Mouse (Mus musculus) urinary bladder, postnatal 36 days (tissue): ENCODE data around the gene Rcan2.

Source experiments
- DNase-seq, 2 experiments: peaks; one replicate each; pipeline ENCODE4 v3.0.0; 2022; ENCODE audit warnings: low spot score in 2 of 2, mixed read lengths in 1 of 2

The Rcan2 gene

DNA sequence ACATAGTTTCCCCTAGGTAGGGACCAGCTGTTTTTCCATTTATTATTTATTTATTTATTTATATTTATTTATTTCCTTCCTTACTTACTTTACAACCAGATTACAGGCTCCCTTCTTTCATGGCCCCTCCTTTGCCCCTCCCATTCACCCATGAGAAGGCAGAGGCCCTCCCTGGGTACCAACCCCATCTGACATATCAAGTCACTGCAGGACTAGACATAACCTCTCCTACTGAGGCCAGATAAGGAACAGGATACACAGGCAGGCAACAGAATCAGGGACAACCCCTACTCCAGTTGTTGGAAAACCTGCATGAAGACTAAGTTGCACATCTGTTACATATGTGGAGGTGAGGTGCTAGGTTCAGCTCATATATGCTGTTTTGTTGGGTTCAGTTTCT, 105.6 kb downstream of the Rcan2 start:
- no peak for DNase-seq

GRCm38 (mm10) chr17:43916128-43916527, 115.0 kb downstream of the Rcan2 start:
- no peak for DNase-seq

GRCm38 (mm10) chr17:43917143-43917542, 116.0 kb downstream of the Rcan2 start:
- no peak for DNase-seq

DNA sequence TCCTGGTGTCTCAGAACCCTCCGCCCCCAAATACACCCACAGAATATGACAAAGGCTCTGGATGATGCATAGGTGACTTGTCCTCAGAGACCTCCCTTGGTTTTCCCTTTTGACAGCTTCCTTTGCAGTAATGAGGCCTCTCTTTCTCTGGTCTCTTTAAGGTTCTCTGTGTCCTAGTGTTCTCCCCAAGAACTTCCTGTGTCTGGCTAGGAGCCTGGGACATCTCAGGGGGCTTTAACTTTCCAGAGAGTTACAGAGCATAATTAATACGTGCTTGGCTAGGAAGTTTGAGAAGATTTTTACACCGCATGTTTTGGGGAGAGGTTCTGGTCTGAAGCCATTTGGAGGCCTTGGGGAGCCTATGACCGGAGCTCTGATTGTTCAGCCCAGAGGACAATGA, 128.7 kb downstream of the Rcan2 start:
- DNase-seq: no peak

DNA sequence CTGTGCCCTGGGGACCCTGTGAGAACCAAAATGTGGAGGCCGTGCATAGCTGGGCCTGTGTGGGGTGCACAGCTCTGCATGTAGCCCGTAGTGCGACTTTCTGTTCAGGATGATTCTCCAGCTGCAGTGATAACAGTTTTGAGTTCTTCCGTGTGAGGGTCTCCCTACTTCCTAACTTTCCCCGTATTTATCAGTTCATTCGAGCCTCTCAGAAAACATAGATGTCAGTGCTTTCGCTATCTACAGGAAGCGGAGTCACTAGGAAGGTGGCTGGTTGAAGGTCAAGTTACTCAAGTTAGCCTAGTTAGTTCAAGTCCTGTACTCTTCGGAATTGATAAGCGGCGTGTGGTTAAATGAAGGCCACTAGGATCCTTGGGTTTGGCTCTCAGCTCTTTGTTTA, 130.6 kb downstream of the Rcan2 start:
- no peak for DNase-seq

DNA sequence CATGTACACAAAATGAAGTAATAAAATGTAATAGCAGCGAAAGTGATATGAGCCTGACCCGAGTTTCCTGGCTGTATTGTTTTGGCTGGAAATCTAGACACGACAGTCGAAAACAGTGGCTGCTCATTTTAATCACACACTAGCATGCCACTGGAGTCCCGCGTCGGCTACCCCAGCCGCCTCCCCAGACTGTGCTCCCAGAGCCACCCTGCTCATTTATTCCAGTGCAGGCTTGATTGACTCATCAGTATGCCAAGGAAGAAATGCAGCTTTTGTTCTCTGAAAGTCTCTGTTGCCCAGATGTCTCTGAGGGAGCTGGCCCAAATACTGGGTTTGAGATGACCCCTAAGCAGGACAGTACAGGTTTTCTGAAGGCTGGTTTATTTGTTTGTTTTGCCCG, 132.9 kb downstream of the Rcan2 start:
- DNase-seq: no peak

DNA sequence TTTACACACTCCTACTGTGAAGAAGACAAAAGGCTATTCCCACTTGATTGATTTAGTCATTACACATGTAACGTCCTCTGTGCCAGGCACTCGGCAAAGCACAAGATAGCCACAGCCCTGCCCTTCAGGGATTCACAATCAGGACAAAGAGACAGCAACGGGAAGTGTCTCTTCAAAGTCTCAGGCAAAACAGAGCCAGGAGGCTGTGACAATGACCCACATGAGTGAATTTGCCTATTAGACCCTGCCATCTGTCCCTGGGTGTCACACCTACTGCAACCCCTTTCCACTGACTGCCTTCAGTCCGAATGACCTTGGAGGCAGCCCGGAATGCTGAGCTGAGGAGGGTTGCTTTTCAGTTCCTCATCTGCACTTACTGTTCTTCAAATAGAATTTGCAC, 151.1 kb downstream of the Rcan2 start:
- no peak for DNase-seq

DNA sequence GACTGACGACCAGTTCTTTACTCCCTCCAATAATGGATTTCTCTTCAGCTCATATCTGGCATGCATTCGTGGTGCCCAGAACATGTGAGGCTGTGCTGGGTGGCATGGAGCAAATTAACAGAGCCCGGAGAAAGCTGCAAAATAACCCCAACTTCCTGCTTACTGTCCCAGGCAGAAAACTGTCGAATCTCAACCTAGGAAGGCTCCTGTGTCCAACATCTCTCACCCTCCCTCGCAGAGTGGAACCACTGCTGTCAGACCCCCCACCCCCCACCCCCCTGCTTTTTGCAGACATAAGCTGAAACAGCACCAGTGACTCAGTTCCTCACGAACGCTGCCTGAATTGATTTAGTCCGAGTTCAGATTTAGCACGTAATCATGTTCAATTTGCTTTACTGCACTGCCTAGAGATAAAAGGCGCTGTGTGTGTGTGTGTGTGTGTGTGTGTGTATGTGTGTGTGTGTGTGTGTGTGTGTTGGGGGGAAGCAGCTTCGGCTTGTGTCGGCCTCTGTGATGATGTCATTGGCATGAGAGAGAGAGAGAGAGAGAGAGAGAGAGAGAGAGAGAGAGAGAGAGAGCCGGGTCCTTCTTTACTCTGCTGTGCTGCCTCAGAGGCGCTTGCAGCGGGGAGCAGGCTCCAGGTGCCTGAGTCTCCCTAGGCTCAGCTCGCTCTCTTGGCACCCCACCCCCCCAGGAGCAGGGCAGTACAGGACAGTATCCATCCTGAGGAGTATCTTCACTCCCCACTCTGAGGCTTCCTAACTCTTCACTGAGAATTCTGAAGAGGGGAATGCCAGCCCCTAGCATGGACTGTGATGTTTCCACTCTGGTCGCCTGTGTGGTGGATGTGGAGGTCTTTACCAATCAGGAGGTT, 151.7 kb downstream of the Rcan2 start:
- no peak for DNase-seq

DNA sequence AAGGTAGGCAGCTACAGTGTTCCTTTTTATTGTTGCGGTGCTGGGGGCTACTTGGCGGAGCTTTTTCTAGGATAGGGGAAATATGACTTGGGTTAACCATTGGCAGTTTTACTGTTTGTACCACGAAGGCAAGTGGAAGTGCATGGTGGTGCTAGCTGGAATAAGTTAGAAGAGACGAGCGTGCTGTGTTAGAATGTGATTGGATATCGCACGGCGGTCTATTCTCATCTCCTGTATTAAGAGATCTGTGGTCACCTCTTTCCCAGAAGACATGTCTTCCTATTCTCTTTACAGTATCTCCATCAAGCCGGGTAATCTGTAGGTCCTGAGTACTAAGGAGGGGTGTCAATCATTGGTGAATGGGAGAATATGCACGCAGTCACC, 152.4 kb downstream of the Rcan2 start:
- DNase-seq: no peak

- no peak for DNase-seq
Measured at GRCm38 (mm10) chr17:43959797-43960196, 158.6 kb downstream of the Rcan2 start.

GRCm38 (mm10) chr17:43969943-43970342, 168.8 kb downstream of the Rcan2 start:
- DNase-seq: no peak

GRCm38 (mm10) chr17:43977572-43977971, 176.4 kb downstream of the Rcan2 start:
- DNase-seq: no peak

DNA sequence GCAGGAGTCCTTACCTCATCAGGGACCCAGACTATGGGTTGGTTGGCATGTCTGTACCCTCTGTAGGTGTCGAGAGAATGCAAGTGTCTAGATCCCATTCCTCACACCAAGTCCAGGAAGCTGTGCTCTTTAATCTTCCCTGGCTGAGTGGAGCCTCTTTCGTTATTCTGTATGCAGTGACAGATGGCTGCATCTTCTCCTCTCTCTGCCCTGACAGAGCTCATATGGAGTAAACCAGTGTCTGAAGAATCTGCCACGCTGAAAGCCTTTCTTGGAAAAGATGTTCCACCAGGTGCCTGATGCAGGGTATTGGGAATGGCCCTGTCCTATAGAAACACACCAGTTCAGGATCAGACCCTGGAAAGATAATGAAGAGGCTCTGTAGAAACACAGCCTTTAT, 178.8 kb downstream of the Rcan2 start:
- no peak for DNase-seq

DNA sequence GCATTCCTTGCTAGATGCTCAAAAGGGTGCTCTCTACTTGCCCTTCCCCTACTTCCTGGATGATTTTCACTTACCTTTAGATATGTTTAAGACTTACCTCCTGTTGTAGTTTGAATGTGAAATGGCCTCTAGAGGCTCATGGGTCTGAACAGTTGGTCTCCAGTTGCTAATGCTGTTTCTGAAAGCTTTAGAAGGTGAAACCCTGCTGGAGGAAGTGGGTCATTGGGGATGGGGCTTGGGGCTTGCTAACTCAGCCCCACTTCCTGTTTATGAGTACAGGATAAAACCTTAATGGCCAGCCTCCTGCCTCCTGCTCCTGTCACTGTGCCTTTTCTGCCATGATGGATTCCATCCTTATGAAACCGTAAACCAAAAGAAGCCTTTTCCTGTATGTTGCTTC, 181.4 kb downstream of the Rcan2 start:
- DNase-seq: no peak

GRCm38 (mm10) chr17:43989334-43989945, 188.3 kb downstream of the Rcan2 start:
- DNase-seq: no peak

DNA sequence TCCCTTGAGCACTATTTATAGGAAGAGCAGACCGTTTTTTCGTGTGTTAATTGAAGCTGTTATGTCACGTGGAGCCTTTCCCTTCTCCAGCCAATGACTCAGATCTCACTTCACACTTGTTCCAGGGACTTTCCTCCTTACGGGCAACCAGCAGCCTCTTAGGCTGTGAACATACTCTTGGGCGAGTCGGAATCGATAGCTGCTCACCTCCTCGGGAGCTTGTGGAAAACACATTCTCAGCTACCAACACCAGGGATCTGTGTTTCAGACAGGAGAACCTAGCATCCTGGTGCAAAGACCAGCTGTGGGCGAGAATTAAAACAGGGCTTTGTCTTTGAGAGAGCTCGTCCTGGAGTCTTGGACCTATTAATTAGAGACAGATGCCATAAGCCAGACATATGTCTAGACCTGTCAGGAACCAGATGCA, 189.8 kb downstream of the Rcan2 start:
- no peak for DNase-seq

DNA sequence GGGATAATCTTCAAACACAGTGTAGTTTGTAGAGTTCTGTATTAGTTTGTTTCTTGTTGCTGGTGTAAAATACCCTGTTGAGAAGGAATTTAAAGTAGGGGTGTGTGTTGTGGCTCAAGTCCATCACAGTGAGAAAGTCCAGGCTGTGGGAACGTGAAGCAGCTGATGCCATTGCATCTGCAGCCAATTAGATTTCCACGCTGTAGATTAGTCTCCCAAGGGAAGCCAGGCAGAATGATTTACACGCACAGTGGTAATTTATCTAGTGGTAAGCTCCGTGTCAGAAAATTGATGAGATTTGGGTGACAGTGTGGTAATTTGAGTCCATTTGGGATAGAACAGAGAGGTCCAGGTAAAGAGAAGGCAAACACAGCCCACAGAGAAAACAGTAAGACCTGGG, 192.9 kb downstream of the Rcan2 start:
- DNase-seq: no peak

DNA sequence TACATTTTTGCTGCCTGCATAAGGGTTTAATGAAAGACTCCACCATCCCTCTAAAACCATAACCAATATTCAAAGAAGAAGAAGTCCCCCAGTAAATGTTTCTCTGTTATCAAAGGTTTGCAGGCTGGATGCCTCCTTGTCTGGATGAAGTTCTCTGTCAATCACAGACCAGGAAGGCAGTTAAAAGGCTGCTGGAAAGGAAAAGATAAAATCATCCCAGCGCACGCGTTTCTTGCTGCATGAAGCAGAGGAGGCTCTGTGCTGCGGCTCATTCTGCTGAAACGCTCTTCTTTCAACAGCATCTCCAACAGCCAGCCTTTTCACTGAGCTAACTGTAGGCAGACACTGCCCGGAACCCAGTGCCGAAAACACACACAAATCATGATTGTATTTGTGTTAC, 196.4 kb downstream of the Rcan2 start:
- no peak for DNase-seq

DNA sequence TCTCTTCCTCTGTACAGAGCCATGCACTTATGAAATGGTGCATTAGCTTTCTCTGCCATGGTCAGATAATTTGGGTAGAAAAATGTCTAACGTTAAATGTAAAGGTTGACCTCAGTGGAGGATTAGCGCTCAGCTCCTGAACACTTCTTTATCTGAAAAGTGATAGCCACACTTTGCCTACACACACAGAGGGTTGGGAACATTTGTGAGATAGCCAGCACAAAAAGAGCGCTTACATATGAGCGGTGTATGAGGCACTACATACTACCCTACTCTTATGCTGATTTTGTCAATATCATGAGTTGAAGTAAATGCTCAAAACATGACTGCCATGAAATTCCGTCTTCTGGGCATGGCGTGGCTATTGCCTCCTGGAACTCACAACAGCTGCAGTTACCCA, 196.9 kb downstream of the Rcan2 start:
- DNase-seq: no peak

DNA sequence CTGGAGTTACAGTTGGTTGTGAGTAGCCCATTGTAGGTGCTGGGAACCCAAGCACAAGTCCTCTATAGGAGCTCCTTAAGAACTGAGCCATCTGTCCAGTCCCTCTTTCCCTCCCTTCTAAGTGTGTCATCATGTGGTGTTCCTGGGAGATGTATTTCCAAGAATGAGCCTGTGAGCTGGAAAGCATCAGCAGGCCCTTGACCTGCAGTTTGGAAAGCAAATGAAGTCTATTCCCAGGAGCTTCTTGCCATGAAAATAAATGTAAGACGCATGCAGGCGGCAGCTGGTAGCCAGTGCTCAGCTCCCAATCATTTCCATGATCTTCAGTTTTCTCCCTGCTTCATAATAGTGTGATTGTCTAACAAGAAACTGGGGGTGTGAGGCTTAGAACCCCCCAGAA, 203.2 kb downstream of the Rcan2 start:
- no peak for DNase-seq

DNA sequence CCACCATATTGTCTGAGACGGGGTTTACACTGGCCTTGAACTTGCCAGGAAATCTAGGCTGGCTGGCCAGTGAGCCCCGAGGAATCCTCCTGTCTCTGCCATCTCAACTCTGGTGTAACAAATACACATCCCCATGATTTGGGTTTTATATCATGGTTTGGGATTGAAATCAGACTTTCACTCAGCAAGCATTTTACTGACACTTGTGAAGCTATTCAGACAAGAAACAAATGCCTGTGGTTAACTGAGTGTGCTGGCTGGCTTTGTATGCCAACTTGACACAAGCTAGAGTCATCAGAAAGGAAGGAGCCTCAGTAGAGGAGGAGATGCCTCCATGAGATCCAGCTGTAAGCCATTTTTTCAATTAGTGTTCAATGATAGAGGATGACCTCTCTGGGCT, 206.3 kb downstream of the Rcan2 start:
- DNase-seq: no peak

DNA sequence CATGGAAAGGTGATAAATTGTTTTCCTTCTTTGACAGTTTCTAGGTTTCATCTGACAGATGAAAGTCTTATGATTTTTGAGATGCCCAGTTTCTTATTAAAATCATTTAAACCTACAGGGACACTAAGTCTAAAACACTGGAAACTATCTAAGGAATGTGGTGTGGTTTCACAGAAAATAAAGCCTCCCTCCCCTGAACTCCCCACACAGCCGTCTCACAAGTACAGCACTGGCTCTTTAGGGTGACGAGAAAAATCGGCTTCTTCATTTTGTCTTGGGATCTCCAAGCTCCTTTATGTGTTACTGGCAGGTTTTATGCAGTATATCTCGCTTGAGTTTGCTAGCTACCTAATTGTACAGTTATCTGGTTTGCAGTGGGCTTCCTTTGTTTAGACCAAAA, 210.8 kb downstream of the Rcan2 start:
- no peak for DNase-seq

GRCm38 (mm10) chr17:44013756-44014510, 212.8 kb downstream of the Rcan2 start:
- no peak for DNase-seq
